Mouse (Mus musculus): ENCODE data around the gene Angptl7. TPM values are rescaled to one million over a fixed set of nuclear protein-coding genes. Genes with fewer than 3 reads are reported as not detected.

The Angptl7 gene
- polyA plus RNA-seq, 1 experiment: not detected

- no peaks in the 10 kb centered on the region for H3K9me3 ChIP-seq (ENCODE audit: control insufficient read depth, low read length)
- H3K27me3 ChIP-seq (ENCODE audit: control insufficient read depth): no peaks in the 10 kb centered on the region
- no peak overlapping the region for H3K4me3 ChIP-seq (replicated peaks)
- H3K4me1 ChIP-seq (ENCODE audit: control insufficient read depth): no peaks in the 10 kb centered on the region
- peaks cover 84% of the 10 kb centered on the region for H3K36me3 ChIP-seq (ENCODE audit: control insufficient read depth)
- TF ChIP-seq TAL1 (IDR thresholded peaks at IDR 0.05; ENCODE audit: low read length) (no peak), GATA1 (IDR thresholded peaks at IDR 0.05; ENCODE audit: low read length) (no peak)
These were observed 20.0 kb downstream of the Angptl7 start for GRCm38 (mm10) chr4:148480245-148480644.

GRCm38 (mm10) chr4:148473496-148473895 lies 26.8 kb downstream of the Angptl7 start:
- TF ChIP-seq GATA1 (IDR thresholded peaks at IDR 0.05; ENCODE audit: low read length): no peak
- TF ChIP-seq TAL1 (IDR thresholded peaks at IDR 0.05; ENCODE audit: low read length): no peak
- no peak overlapping the region for H3K4me3 ChIP-seq (replicated peaks)
- H3K27me3 ChIP-seq (ENCODE audit: control insufficient read depth): no peaks in the 10 kb centered on the region
- H3K4me1 ChIP-seq (ENCODE audit: control insufficient read depth): no peaks in the 10 kb centered on the region
- no peaks in the 10 kb centered on the region for H3K9me3 ChIP-seq (ENCODE audit: control insufficient read depth, low read length)
- H3K36me3 ChIP-seq (ENCODE audit: control insufficient read depth): peaks cover 87% of the 10 kb centered on the region

- H3K36me3 ChIP-seq (ENCODE audit: control insufficient read depth): peaks cover 91% of the 10 kb centered on the region
- no peaks in the 10 kb centered on the region for H3K9me3 ChIP-seq (ENCODE audit: control insufficient read depth, low read length)
- H3K4me3 ChIP-seq (replicated peaks): no peak overlapping the region
- H3K27me3 ChIP-seq (ENCODE audit: control insufficient read depth): no peaks in the 10 kb centered on the region
- no peaks in the 10 kb centered on the region for H3K4me1 ChIP-seq (ENCODE audit: control insufficient read depth)
- TF ChIP-seq GATA1 (IDR thresholded peaks at IDR 0.05; ENCODE audit: low read length) (peak; percentile 40), TAL1 (IDR thresholded peaks at IDR 0.05; ENCODE audit: low read length) (no peak)
These were observed 27.7 kb downstream of the Angptl7 start for GRCm38 (mm10) chr4:148472436-148473174.

- Histone ChIP-seq H3K27me3 (ENCODE audit: control insufficient read depth) (no peaks in the 10 kb centered on the region), H3K4me1 (ENCODE audit: control insufficient read depth) (no peaks in the 10 kb centered on the region), H3K4me3 (replicated peaks) (no peak overlapping the region), H3K36me3 (ENCODE audit: control insufficient read depth) (peaks cover 90% of the 10 kb centered on the region), H3K9me3 (ENCODE audit: control insufficient read depth, low read length) (no peaks in the 10 kb centered on the region)
- TF ChIP-seq TAL1 (IDR thresholded peaks at IDR 0.05; ENCODE audit: low read length) (no peak), GATA1 (IDR thresholded peaks at IDR 0.05; ENCODE audit: low read length) (no peak)
These were observed 28.9 kb downstream of the Angptl7 start for GRCm38 (mm10) chr4:148471363-148471806.

- TF ChIP-seq TAL1 (IDR thresholded peaks at IDR 0.05; ENCODE audit: low read length) (no peak), GATA1 (IDR thresholded peaks at IDR 0.05; ENCODE audit: low read length) (no peak)
- peaks cover 89% of the 10 kb centered on the region for H3K36me3 ChIP-seq (ENCODE audit: control insufficient read depth)
- no peaks in the 10 kb centered on the region for H3K4me1 ChIP-seq (ENCODE audit: control insufficient read depth)
- H3K4me3 ChIP-seq (replicated peaks): no peak overlapping the region
- no peaks in the 10 kb centered on the region for H3K27me3 ChIP-seq (ENCODE audit: control insufficient read depth)
- H3K9me3 ChIP-seq (ENCODE audit: control insufficient read depth, low read length): no peaks in the 10 kb centered on the region
These were observed 30.6 kb downstream of the Angptl7 start for GRCm38 (mm10) chr4:148469487-148470252.

- no peaks in the 10 kb centered on the region for H3K9me3 ChIP-seq (ENCODE audit: control insufficient read depth, low read length)
- H3K4me3 ChIP-seq (replicated peaks): no peak overlapping the region
- no peaks in the 10 kb centered on the region for H3K27me3 ChIP-seq (ENCODE audit: control insufficient read depth)
- peaks cover 94% of the 10 kb centered on the region for H3K36me3 ChIP-seq (ENCODE audit: control insufficient read depth)
- H3K4me1 ChIP-seq (ENCODE audit: control insufficient read depth): no peaks in the 10 kb centered on the region
- TF ChIP-seq TAL1 (IDR thresholded peaks at IDR 0.05; ENCODE audit: low read length) (no peak), GATA1 (IDR thresholded peaks at IDR 0.05; ENCODE audit: low read length) (no peak)
These were observed 31.9 kb downstream of the Angptl7 start for GRCm38 (mm10) chr4:148468396-148468795.

- H3K9me3 ChIP-seq (ENCODE audit: control insufficient read depth, low read length): no peaks in the 10 kb centered on the region
- H3K36me3 ChIP-seq (ENCODE audit: control insufficient read depth): peaks cover 93% of the 10 kb centered on the region
- H3K27me3 ChIP-seq (ENCODE audit: control insufficient read depth): no peaks in the 10 kb centered on the region
- H3K4me3 ChIP-seq (replicated peaks): no peak overlapping the region
- H3K4me1 ChIP-seq (ENCODE audit: control insufficient read depth): no peaks in the 10 kb centered on the region
- TF ChIP-seq GATA1 (IDR thresholded peaks at IDR 0.05; ENCODE audit: low read length) (no peak), TAL1 (IDR thresholded peaks at IDR 0.05; ENCODE audit: low read length) (no peak)
These were observed 33.7 kb downstream of the Angptl7 start for GRCm38 (mm10) chr4:148466511-148467079.

GRCm38 (mm10) chr4:148464869-148465268 lies 35.4 kb downstream of the Angptl7 start:
- H3K4me1 ChIP-seq (ENCODE audit: control insufficient read depth): no peaks in the 10 kb centered on the region
- no peak for TF ChIP-seq GATA1 (IDR thresholded peaks at IDR 0.05; ENCODE audit: low read length)
- no peak for TF ChIP-seq TAL1 (IDR thresholded peaks at IDR 0.05; ENCODE audit: low read length)
- H3K4me3 ChIP-seq (replicated peaks): no peak overlapping the region
- peaks cover 86% of the 10 kb centered on the region for H3K36me3 ChIP-seq (ENCODE audit: control insufficient read depth)
- no peaks in the 10 kb centered on the region for H3K9me3 ChIP-seq (ENCODE audit: control insufficient read depth, low read length)
- no peaks in the 10 kb centered on the region for H3K27me3 ChIP-seq (ENCODE audit: control insufficient read depth)

GRCm38 (mm10) chr4:148464301-148464700 lies 36.0 kb downstream of the Angptl7 start:
- no peak for TF ChIP-seq GATA1 (IDR thresholded peaks at IDR 0.05; ENCODE audit: low read length)
- TF ChIP-seq TAL1 (IDR thresholded peaks at IDR 0.05; ENCODE audit: low read length): no peak
- Histone ChIP-seq H3K36me3 (ENCODE audit: control insufficient read depth) (peaks cover 86% of the 10 kb centered on the region), H3K4me1 (ENCODE audit: control insufficient read depth) (no peaks in the 10 kb centered on the region), H3K4me3 (replicated peaks) (no peak overlapping the region), H3K27me3 (ENCODE audit: control insufficient read depth) (no peaks in the 10 kb centered on the region), H3K9me3 (ENCODE audit: control insufficient read depth, low read length) (no peaks in the 10 kb centered on the region)
